Mouse (Mus musculus) G1E (cell line): ENCODE results near the gene Gcn1l1. TPM values are rescaled to one million over a fixed set of nuclear protein-coding genes. Genes with fewer than 3 reads are reported as not detected.

Experiments
- ATAC-seq: 2 replicates; pipeline ENCODE4 v1.8.0; 2016; ENCODE audit warnings: mild to moderate bottlenecking; ENCODE audit not compliant: insufficient number of reproducible peaks, poor library complexity, low FRiP score, severe bottlenecking; ENCODE audit errors: extremely low read depth
- DNase-seq: peaks from one replicate; pipeline ENCODE4 v3.0.0; 2012; ENCODE audit warnings: low spot score
- H3K27me3 ChIP-seq: 2 replicates; pipeline ENCODE4 v1.6.1; 2012; ENCODE audit warnings: mild to moderate bottlenecking, low read length, inconsistent platforms; ENCODE audit not compliant: insufficient read depth
- H3K36me3 ChIP-seq: replicated peaks from 2 replicates; pipeline ENCODE3; 2012; ENCODE audit warnings: mild to moderate bottlenecking, inconsistent platforms
- H3K4me1 ChIP-seq: 2 replicates; pipeline ENCODE4 v1.6.1; 2012; ENCODE audit warnings: low read depth, low read length, inconsistent platforms, mixed read lengths; ENCODE audit not compliant: insufficient read depth
- H3K4me3 ChIP-seq: 2 replicates; pipeline ENCODE4 v1.5.1; 2012; ENCODE audit warnings: low read depth, mild to moderate bottlenecking, inconsistent platforms, low read length, moderate library complexity, mixed read lengths
- H3K9me3 ChIP-seq: replicated peaks from 2 replicates; pipeline ENCODE4 v1.6.1; 2012; ENCODE audit warnings: inconsistent platforms
- CTCF ChIP-seq: IDR thresholded peaks from 2 replicates; pipeline ENCODE4 v1.5.1; 2012; ENCODE audit warnings: low read depth, low read length, inconsistent platforms, mixed read lengths
- GATA1 ChIP-seq: IDR thresholded peaks from 2 replicates; pipeline ENCODE4 v1.6.1; 2012; ENCODE audit warnings: borderline replicate concordance, low read length, inconsistent platforms, mixed read lengths
- GATA2 ChIP-seq: IDR thresholded peaks from 2 replicates; pipeline ENCODE4 v1.6.1; 2012; ENCODE audit warnings: low read depth, low read length, inconsistent platforms, borderline replicate concordance
- POLR2AphosphoS5 ChIP-seq: IDR thresholded peaks from 2 replicates; pipeline ENCODE4 v1.6.1; 2012; ENCODE audit warnings: low read depth, low read length, inconsistent platforms; ENCODE audit not compliant: insufficient replicate concordance
- TAL1 ChIP-seq: conservative IDR thresholded peaks from 2 replicates; pipeline ENCODE4 v1.6.1; 2012; ENCODE audit warnings: low read depth, low read length, inconsistent platforms, mixed read lengths
- polyA plus RNA-seq: library from polyadenylated mRNA; stranded (reverse); fragments of >175 nt; gene quantifications from 2 replicates; pipeline ENCODE4 v1.2.3, GENCODE M21; 2012
- total RNA-seq, 2 experiments: library from RNA; stranded (forward) in 1 of 2; stranded (reverse) in 1 of 2; fragments of 200-1000 nt in 1 of 2; fragments of >200 nt in 1 of 2; fragmentation: Nextera tagmentation in 1 of 2; gene quantifications; 2 replicates each; pipeline ENCODE4 v1.2.3; 2014 to 2017

The Gcn1l1 gene
- total and polyA plus RNA-seq, 3 experiments = 44.6 to 158 (median 96.0) TPM

DNA sequence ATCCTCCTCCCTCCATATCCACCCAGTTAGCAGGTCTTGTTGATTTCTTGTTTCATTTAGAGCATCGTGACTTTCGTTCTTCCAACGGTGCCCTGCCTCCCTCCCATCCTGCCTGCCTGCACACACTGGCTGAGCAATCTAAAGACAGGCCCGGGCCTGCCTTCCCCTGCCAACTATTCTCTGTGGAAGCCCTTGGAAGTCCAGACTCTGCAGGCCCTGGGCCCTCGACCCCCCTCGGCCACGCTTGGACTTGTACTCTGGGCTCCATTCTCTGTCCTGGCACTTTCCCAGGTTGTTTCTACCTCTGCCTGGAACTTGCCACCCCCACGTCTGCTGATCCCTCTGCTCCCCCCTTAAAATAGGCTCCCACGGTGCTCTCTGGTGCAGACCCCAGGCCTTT lies 39.1 kb upstream of the Gcn1l1 start:
- Histone ChIP-seq H3K4me1 (peaks cover 30% of the 10 kb centered on the region), H3K4me3 (no peak overlapping the region), H3K27me3 (no peaks in the 10 kb centered on the region; the same call in 1 of the 2 replicates), H3K36me3 (peaks cover 49% of the 10 kb centered on the region), H3K9me3 (no peaks in the 10 kb centered on the region)
- TF ChIP-seq POLR2AphosphoS5 = no peak
- TF ChIP-seq GATA1 = no peak
- no peak for TF ChIP-seq GATA2
- TF ChIP-seq CTCF = no peak
- no peak for TF ChIP-seq TAL1
- ATAC-seq (no peak), DNase-seq (no peak)

DNA sequence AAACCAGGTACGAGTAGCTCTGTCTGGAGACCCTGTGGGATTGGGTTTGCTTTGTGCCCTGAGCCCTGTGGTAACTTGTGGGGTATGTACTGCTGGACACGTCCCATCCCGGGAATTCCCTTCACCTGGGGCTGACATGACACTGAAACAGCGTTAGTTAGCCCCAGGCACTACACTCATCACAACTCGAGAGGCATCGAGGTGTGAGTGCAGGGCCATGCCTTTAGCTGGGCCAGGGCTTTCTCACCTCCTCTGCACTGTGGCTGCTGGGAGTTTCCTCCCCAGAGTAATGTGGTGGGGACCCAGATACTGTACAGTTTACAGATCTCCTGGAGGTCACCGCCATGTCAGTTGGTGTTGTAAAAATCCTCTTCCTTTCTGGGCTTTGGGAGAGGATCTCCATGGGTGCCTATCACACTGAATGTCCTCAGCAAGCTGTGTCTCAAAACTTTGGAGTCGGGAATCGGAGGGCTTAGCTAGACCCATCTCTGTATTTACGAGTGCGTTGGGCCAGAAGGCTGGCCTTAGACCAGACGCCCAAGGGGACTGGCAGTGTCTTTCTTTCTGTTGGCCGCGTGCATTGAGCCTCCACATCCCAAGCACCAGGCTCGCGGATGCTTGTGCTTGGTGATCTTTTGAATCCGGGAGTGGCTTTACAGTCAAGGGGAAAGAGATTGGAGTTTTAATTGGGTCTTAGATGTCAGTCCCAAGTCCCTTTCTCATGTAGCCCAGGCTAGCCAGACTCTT lies 38.4 kb upstream of the Gcn1l1 start:
- H3K4me3 ChIP-seq = no peak overlapping the region
- ATAC-seq (no peak), DNase-seq (no peak)
- peaks cover 32% of the 10 kb centered on the region for H3K4me1 ChIP-seq
- no peaks in the 10 kb centered on the region for H3K9me3 ChIP-seq
- no peaks in the 10 kb centered on the region; the same call in 1 of the 2 replicates for H3K27me3 ChIP-seq
- H3K36me3 ChIP-seq = peaks cover 49% of the 10 kb centered on the region
- no peak for TF ChIP-seq CTCF
- no peak for TF ChIP-seq POLR2AphosphoS5
- TF ChIP-seq GATA2 = no peak
- no peak for TF ChIP-seq TAL1
- TF ChIP-seq GATA1 = no peak

GRCm38 (mm10) chr5:115528128-115528527 lies 36.9 kb upstream of the Gcn1l1 start:
- ATAC-seq = no peak
- DNase-seq = no peak
- no peak overlapping the region for H3K4me3 ChIP-seq
- TF ChIP-seq CTCF = no peak
- TF ChIP-seq POLR2AphosphoS5 = no peak
- no peak for TF ChIP-seq GATA1
- no peak for TF ChIP-seq GATA2
- no peak for TF ChIP-seq TAL1
- peaks cover 42% of the 10 kb centered on the region for H3K36me3 ChIP-seq
- peaks cover 42% of the 10 kb centered on the region for H3K4me1 ChIP-seq
- H3K9me3 ChIP-seq = no peaks in the 10 kb centered on the region
- no peaks in the 10 kb centered on the region; the same call in 1 of the 2 replicates for H3K27me3 ChIP-seq

GRCm38 (mm10) chr5:115529364-115529741 lies 35.7 kb upstream of the Gcn1l1 start:
- no peak for TF ChIP-seq CTCF
- no peak for TF ChIP-seq POLR2AphosphoS5
- TF ChIP-seq TAL1 = no peak
- no peak for TF ChIP-seq GATA1
- TF ChIP-seq GATA2 = no peak
- H3K27me3 ChIP-seq = no peaks in the 10 kb centered on the region; the same call in 1 of the 2 replicates
- H3K4me3 ChIP-seq = no peak overlapping the region
- DNase-seq (no peak), ATAC-seq (no peak)
- H3K36me3 ChIP-seq = peaks cover 38% of the 10 kb centered on the region
- peaks cover 54% of the 10 kb centered on the region for H3K4me1 ChIP-seq
- no peaks in the 10 kb centered on the region for H3K9me3 ChIP-seq

DNA sequence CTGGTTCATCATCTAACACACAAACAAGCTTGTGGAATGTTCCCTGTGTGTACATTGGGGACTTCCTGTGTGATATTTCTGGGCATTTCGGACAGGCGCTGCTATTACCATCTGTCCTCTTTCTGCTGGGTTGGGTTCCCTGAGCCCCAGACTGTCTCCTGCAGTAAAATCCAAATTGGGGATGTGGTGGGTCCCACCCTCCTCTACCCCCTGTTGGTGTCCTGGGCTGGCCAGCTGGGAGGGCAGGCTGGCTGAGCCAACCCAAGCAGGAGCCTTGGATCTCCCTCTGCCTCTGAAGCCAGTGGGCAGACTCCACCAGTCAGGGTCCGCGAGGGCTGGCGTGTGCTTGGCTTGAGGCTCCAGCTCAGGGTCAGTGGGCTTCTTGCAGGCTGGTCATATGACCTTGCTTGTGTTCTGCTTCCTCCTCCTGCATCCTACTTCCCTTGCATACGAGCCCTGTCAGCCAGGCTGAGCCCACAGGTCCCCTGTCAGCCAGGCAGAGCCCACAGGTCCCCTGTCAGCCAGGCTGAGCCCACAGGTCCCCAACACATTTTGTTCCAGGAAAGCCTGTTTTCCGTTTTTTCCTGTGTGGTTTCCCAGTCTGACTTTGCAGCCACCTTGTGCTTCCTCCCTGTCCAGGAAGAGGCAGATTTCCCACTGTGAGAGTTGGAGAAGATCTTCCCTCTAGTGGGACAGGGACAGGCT lies 35.2 kb upstream of the Gcn1l1 start:
- H3K36me3 ChIP-seq = peaks cover 34% of the 10 kb centered on the region
- H3K4me1 ChIP-seq = peaks cover 59% of the 10 kb centered on the region
- H3K27me3 ChIP-seq = peaks cover 2% of the 10 kb centered on the region; the same call in 1 of the 2 replicates
- peak overlapping the region; percentile 36; the same call in 1 of the 2 replicates for H3K4me3 ChIP-seq
- H3K9me3 ChIP-seq = no peaks in the 10 kb centered on the region
- TF ChIP-seq GATA2 = no peak
- no peak for TF ChIP-seq TAL1
- TF ChIP-seq POLR2AphosphoS5 = no peak
- TF ChIP-seq GATA1 = no peak
- no peak for TF ChIP-seq CTCF
- ATAC-seq (no peak), DNase-seq (no peak)

GRCm38 (mm10) chr5:115530447-115530809 lies 34.6 kb upstream of the Gcn1l1 start:
- Histone ChIP-seq H3K36me3 (peaks cover 30% of the 10 kb centered on the region), H3K27me3 (peaks cover 4% of the 10 kb centered on the region; the same call in 1 of the 2 replicates), H3K4me3 (peak overlapping the region; percentile 66; the same call in 1 of the 2 replicates), H3K4me1 (peaks cover 62% of the 10 kb centered on the region), H3K9me3 (no peaks in the 10 kb centered on the region)
- no peak for TF ChIP-seq TAL1
- no peak for TF ChIP-seq POLR2AphosphoS5
- no peak for TF ChIP-seq GATA1
- no peak for TF ChIP-seq GATA2
- TF ChIP-seq CTCF = no peak
- DNase-seq (peak; percentile 62), ATAC-seq (peak; percentile 15; the same call in 1 of the 2 replicates)
